Mouse (Mus musculus): Measurements from ENCODE around the gene Tm4sf1. TPM values are rescaled to one million over a fixed set of nuclear protein-coding genes. Genes with fewer than 3 reads are reported as not detected.

The Tm4sf1 gene
- under 1 TPM in 1 of 2 experiments, not detected in 1; 0.58 TPM for polyA plus RNA-seq (2017; shearing (Covaris generic))

- ATAC-seq = no peak
Measured at GRCm38 (mm10) chr3:57301921-57302539, at the start of gene Tm4sf1. Gene Tm4sf1, minus strand, starts transcription at chr3:57301988.

- ATAC-seq = no peak
Measured at GRCm38 (mm10) chr3:57344811-57345210, 43.0 kb upstream of the Tm4sf1 start.

- no peak for ATAC-seq
Measured at GRCm38 (mm10) chr3:57343837-57344607, 42.2 kb upstream of the Tm4sf1 start.

- ATAC-seq = no peak
Measured at GRCm38 (mm10) chr3:57342976-57343375, 41.2 kb upstream of the Tm4sf1 start.

- ATAC-seq = no peak
Measured at GRCm38 (mm10) chr3:57341321-57341720, 39.5 kb upstream of the Tm4sf1 start.

- ATAC-seq = no peak
Measured at GRCm38 (mm10) chr3:57335080-57335815, 33.5 kb upstream of the Tm4sf1 start.

- no peak for ATAC-seq
Measured at GRCm38 (mm10) chr3:57327941-57328340, 26.2 kb upstream of the Tm4sf1 start.

- ATAC-seq = no peak
Measured at GRCm38 (mm10) chr3:57307076-57307475, 5.3 kb upstream of the Tm4sf1 start.

GRCm38 (mm10) chr3:57305564-57305963, 3.8 kb upstream of the Tm4sf1 start:
- no peak for ATAC-seq

- no peak for ATAC-seq
Measured at GRCm38 (mm10) chr3:57304484-57304883, 2.7 kb upstream of the Tm4sf1 start.

- ATAC-seq = no peak
Measured at GRCm38 (mm10) chr3:57304050-57304449, 2.3 kb upstream of the Tm4sf1 start.

GRCm38 (mm10) chr3:57303486-57303885, 1.7 kb upstream of the Tm4sf1 start:
- ATAC-seq = no peak

- no peak for ATAC-seq
Measured at GRCm38 (mm10) chr3:57302886-57303285, 1.1 kb upstream of the Tm4sf1 start.

GRCm38 (mm10) chr3:57301366-57301765, 422 bp downstream of the Tm4sf1 start:
- ATAC-seq = no peak

- ATAC-seq = no peak
Measured at GRCm38 (mm10) chr3:57297991-57298390, 3.8 kb downstream of the Tm4sf1 start.

GRCm38 (mm10) chr3:57296574-57296973, 5.2 kb downstream of the Tm4sf1 start:
- ATAC-seq = no peak

- ATAC-seq = no peak
Measured at GRCm38 (mm10) chr3:57295631-57296030, 6.2 kb downstream of the Tm4sf1 start.

GRCm38 (mm10) chr3:57294742-57295525, 6.9 kb downstream of the Tm4sf1 start:
- no peak for ATAC-seq

- no peak for ATAC-seq
Measured at GRCm38 (mm10) chr3:57293925-57294324, 7.9 kb downstream of the Tm4sf1 start.

- no peak for ATAC-seq
Measured at GRCm38 (mm10) chr3:57292826-57293225, 9.0 kb downstream of the Tm4sf1 start.

GRCm38 (mm10) chr3:57288944-57289491, 12.8 kb downstream of the Tm4sf1 start:
- ATAC-seq = no peak
